Mouse (Mus musculus) spleen, adult 2 months (tissue): Measurements from ENCODE around the gene Fam104a. TPM values are rescaled to one million over a fixed set of nuclear protein-coding genes. Genes with fewer than 3 reads are reported as not detected.

Source experiments
- DNase-seq, 2 experiments: peaks; one replicate each; pipeline versions ENCODE4 v3.0.0 to v3.0.0-alpha.2; 2012 to 2021; ENCODE audit warnings: low spot score in 2 of 2, low read depth in 1 of 2
- H3K27ac ChIP-seq: fragments of 200-500 bp; 2 replicates; pipeline ENCODE4 v1.5.1; 2012; ENCODE audit warnings: low read length, inconsistent platforms; ENCODE audit not compliant: insufficient read depth
- H3K27me3 ChIP-seq: fragments of 200-500 bp; 2 replicates; pipeline ENCODE4 v1.6.1; 2012; ENCODE audit warnings: mild to moderate bottlenecking, moderate library complexity, low read length, inconsistent platforms; ENCODE audit not compliant: control insufficient read depth, insufficient read depth
- H3K36me3 ChIP-seq: fragments of 200-500 bp; 2 replicates; pipeline ENCODE4 v1.6.1; 2012; ENCODE audit warnings: mild to moderate bottlenecking, low read length, inconsistent platforms; ENCODE audit not compliant: control insufficient read depth, insufficient read depth
- H3K4me1 ChIP-seq: fragments of 200-500 bp; 2 replicates; pipeline ENCODE4 v1.6.1; 2011; ENCODE audit warnings: inconsistent platforms; ENCODE audit not compliant: control insufficient read depth, insufficient read depth, insufficient read length
- H3K4me3 ChIP-seq: fragments of 200-500 bp; 2 replicates; pipeline ENCODE4 v1.5.1; 2011; ENCODE audit warnings: mild to moderate bottlenecking, inconsistent platforms; ENCODE audit not compliant: insufficient read depth, insufficient read length; ENCODE audit errors: extremely low read depth
- CTCF ChIP-seq: fragments of 200-500 bp; IDR thresholded peaks from 2 replicates; pipeline ENCODE4 v1.5.1; 2011; ENCODE audit warnings: mild to moderate bottlenecking, inconsistent platforms; ENCODE audit not compliant: insufficient read depth, insufficient read length, insufficient replicate concordance; ENCODE audit errors: extremely low read depth
- POLR2A ChIP-seq: fragments of 200-500 bp; IDR thresholded peaks from 2 replicates; pipeline ENCODE4 v1.6.1; 2011; ENCODE audit warnings: low read depth, low read length, inconsistent platforms
- WGBS: fragments of 180-500 bp; shearing (Covaris S2); methylation state at CpG from one replicate; pipeline ENCODE4 v1.1.7; 2018; 5-methylcytosine and 5-hydroxymethylcytosine counted together
- polyA plus RNA-seq: library from polyadenylated mRNA; depleted of rRNA; stranded (reverse); fragments of >200 nt; gene quantifications from 2 replicates; pipeline ENCODE4 v1.2.3, GENCODE M21; 2012

The Fam104a gene
- polyA plus RNA-seq, 1 experiment: 20.1 TPM

GRCm38 (mm10) chr11:113684707-113685426 is 912 bp upstream of the Fam104a start:
- H3K36me3 ChIP-seq: peaks cover 11% of the 10 kb centered on the region
- no peak for TF ChIP-seq POLR2A
- no peak for TF ChIP-seq CTCF
- H3K4me1 ChIP-seq: peaks cover 3% of the 10 kb centered on the region; the same call in 1 of the 2 replicates
- peak overlapping the region; percentile 87 for H3K4me3 ChIP-seq
- 41% methylated on average over 25 of the region's 25 CpGs for WGBS
- no peaks in the 10 kb centered on the region for H3K27me3 ChIP-seq
- no peak for DNase-seq
- H3K27ac ChIP-seq: peak overlapping the region; percentile 78

- peaks cover 8% of the 10 kb centered on the region for H3K36me3 ChIP-seq
- peak overlapping the region; percentile 83 for H3K27ac ChIP-seq
- H3K27me3 ChIP-seq: no peaks in the 10 kb centered on the region
- H3K4me3 ChIP-seq: peak overlapping the region; percentile 83
- no peak for DNase-seq
- peaks cover 3% of the 10 kb centered on the region; the same call in 1 of the 2 replicates for H3K4me1 ChIP-seq
- TF ChIP-seq CTCF (no peak), POLR2A (no peak)
- WGBS: under 1% methylated on average over 32 of the region's 38 CpGs
Observed at GRCm38 (mm10) chr11:113683627-113683956, 363 bp downstream of the Fam104a start.

- no peak for TF ChIP-seq CTCF
- TF ChIP-seq POLR2A: no peak
- Histone ChIP-seq H3K4me3 (peak overlapping the region; percentile 83), H3K36me3 (peaks cover 3% of the 10 kb centered on the region), H3K4me1 (peaks cover 5% of the 10 kb centered on the region; the same call in 1 of the 2 replicates), H3K27ac (peak overlapping the region; percentile 83), H3K27me3 (no peaks in the 10 kb centered on the region)
- WGBS: 6% methylated on average over 38 of the region's 38 CpGs
- DNase-seq: peak in 1 of 2 experiments; percentile 36
Observed at GRCm38 (mm10) chr11:113682897-113683626, 893 bp downstream of the Fam104a start.

GRCm38 (mm10) chr11:113681979-113682378 is 2.0 kb downstream of the Fam104a start:
- Histone ChIP-seq H3K4me3 (no peak overlapping the region), H3K27me3 (no peaks in the 10 kb centered on the region), H3K36me3 (0 out of 2 replicates have a peak, but pooled peaks cover 1% of the 10 kb centered on the region), H3K27ac (no peak overlapping the region), H3K4me1 (peaks cover 5% of the 10 kb centered on the region; the same call in 1 of the 2 replicates)
- no peak for DNase-seq
- no peak for TF ChIP-seq POLR2A
- no peak for TF ChIP-seq CTCF

GRCm38 (mm10) chr11:113680954-113681353 is 3.0 kb downstream of the Fam104a start:
- TF ChIP-seq CTCF: no peak
- TF ChIP-seq POLR2A: no peak
- WGBS: 84% methylated on average over 2 of the region's 2 CpGs
- peaks cover 5% of the 10 kb centered on the region; the same call in 1 of the 2 replicates for H3K4me1 ChIP-seq
- H3K36me3 ChIP-seq: peaks cover 6% of the 10 kb centered on the region; the same call in 1 of the 2 replicates
- no peaks in the 10 kb centered on the region for H3K27me3 ChIP-seq
- H3K4me3 ChIP-seq: no peak overlapping the region
- DNase-seq: no peak
- H3K27ac ChIP-seq: no peak overlapping the region

- no peak for DNase-seq
- TF ChIP-seq CTCF (no peak), POLR2A (no peak)
- H3K27ac ChIP-seq: no peak overlapping the region
- H3K36me3 ChIP-seq: peaks cover 9% of the 10 kb centered on the region; the same call in 1 of the 2 replicates
- H3K4me3 ChIP-seq: no peak overlapping the region
- no peaks in the 10 kb centered on the region for H3K27me3 ChIP-seq
- 79% methylated on average over 8 of the region's 8 CpGs for WGBS
- H3K4me1 ChIP-seq: peaks cover 2% of the 10 kb centered on the region; the same call in 1 of the 2 replicates
Observed at GRCm38 (mm10) chr11:113678373-113678772, 5.6 kb downstream of the Fam104a start.

- Histone ChIP-seq H3K27ac (no peak overlapping the region), H3K4me1 (0 out of 2 replicates have a peak, but pooled peaks cover 2% of the 10 kb centered on the region), H3K4me3 (no peak overlapping the region), H3K36me3 (peaks cover 9% of the 10 kb centered on the region; the same call in 1 of the 2 replicates), H3K27me3 (no peaks in the 10 kb centered on the region)
- 100% methylated on average over 2 of the region's 2 CpGs for WGBS
- TF ChIP-seq CTCF: no peak
- TF ChIP-seq POLR2A: no peak
- no peak for DNase-seq
Observed at GRCm38 (mm10) chr11:113677378-113677777, 6.6 kb downstream of the Fam104a start.
